Mouse (Mus musculus) liver, adult 2 months (tissue): ENCODE results near the gene Lztr1.

Experiments used
- CTCF ChIP-seq: fragments of 200-500 bp; IDR thresholded peaks from 2 replicates; pipeline ENCODE4 v1.5.1; 2011; ENCODE audit warnings: low read depth, low read length, control low read depth
- POLR2A ChIP-seq: fragments of 200-500 bp; IDR thresholded peaks from 2 replicates; pipeline ENCODE4 v1.6.1; 2011; ENCODE audit warnings: low read length, control low read depth; ENCODE audit not compliant: insufficient read depth; ENCODE audit errors: extremely low read depth

- TF ChIP-seq CTCF (no peak), POLR2A (no peak)
Observed at GRCm38 (mm10) chr16:17536584-17536983, 28.1 kb downstream of the Lztr1 start.
